ENCODE assay signal across 29 mouse cellular contexts in genomic region chr17:80163991-80164390, GRCm38 (mm10). TPM values are rescaled to one million over a fixed set of nuclear protein-coding genes. Genes with fewer than 3 reads are reported as not detected.
DNase-seq lines count a peak whose midpoint lies in the region; ATAC-seq and TF ChIP-seq lines count a peak whose summit lies in the region.
"Had no signal": no experiment of that assay in that cellular context is flagged by ENCODE, and none has a peak within 500 bp of the region (broad histone marks: within the 10 kb centered on the region; RNA-seq: fewer than 3 reads in every experiment).

No protein-coding gene starts in this region.

- no peaks in the 10 kb centered on the region for H3K36me3 ChIP-seq in heart, embryonic 15.5 days
- no peaks in the 10 kb centered on the region for H3K36me3 ChIP-seq in heart, embryonic 11.5 days (ENCODE audit: control insufficient read depth, insufficient read depth, low read length)
- H3K36me3 ChIP-seq in kidney, adult 2 months (ENCODE audit: control insufficient read depth, insufficient read depth, low read length) = no peaks in the 10 kb centered on the region
- H3K36me3 ChIP-seq in lung, postnatal 0 days (ENCODE audit: insufficient read depth, low read length) = no peaks in the 10 kb centered on the region
- H3K36me3 ChIP-seq: embryonic facial prominence, embryonic 12.5 days; heart, embryonic 13.5 days; limb, embryonic 13.5 days; midbrain, embryonic 13.5 days had no signal

- peak overlapping the region; percentile 21 for H3K27ac ChIP-seq in heart, embryonic 15.5 days
- no peak overlapping the region for H3K27ac ChIP-seq in heart, embryonic 11.5 days (ENCODE audit: low read depth, low read length)
- no peak overlapping the region for H3K27ac ChIP-seq in kidney, adult 2 months (ENCODE audit: insufficient read depth, low read depth, low read length)
- H3K27ac ChIP-seq in lung, postnatal 0 days (ENCODE audit: low read length) = no peak overlapping the region
- H3K27ac ChIP-seq: embryonic facial prominence, embryonic 12.5 days; gastrocnemius, adult 2 months; heart, adult 2 months; heart, embryonic 13.5 days; kidney, postnatal 0 days; limb, embryonic 13.5 days; liver, embryonic 14.5 days; macrophage; midbrain, embryonic 13.5 days had no signal

- TF ChIP-seq CTCF in kidney, adult 2 months (conservative IDR thresholded peaks at IDR 0.05; ENCODE audit: insufficient read depth, insufficient read length, low read depth, low read length) = no peak
- no peak for TF ChIP-seq CTCF in lung, postnatal 0 days (IDR thresholded peaks at IDR 0.05)
- TF ChIP-seq CTCF in lung, adult 2 months (IDR thresholded peaks at IDR 0.05; ENCODE audit: insufficient read depth, low read length) = no peak

- no peak overlapping the region for H3K9ac ChIP-seq in heart, embryonic 15.5 days
- H3K9ac ChIP-seq in heart, embryonic 11.5 days (ENCODE audit: low read depth, low read length) = no peak overlapping the region
- H3K9ac ChIP-seq in lung, postnatal 0 days (replicated peaks; ENCODE audit: low read depth) = no peak overlapping the region
- H3K9ac ChIP-seq: embryonic facial prominence, embryonic 12.5 days; heart, embryonic 13.5 days; limb, embryonic 13.5 days; liver, embryonic 14.5 days; midbrain, embryonic 13.5 days had no signal

- no peak overlapping the region for H3K4me2 ChIP-seq in heart, embryonic 15.5 days
- no peak overlapping the region for H3K4me2 ChIP-seq in heart, embryonic 11.5 days
- no peak overlapping the region for H3K4me2 ChIP-seq in lung, postnatal 0 days (replicated peaks; ENCODE audit: low read depth, low read length)
- H3K4me2 ChIP-seq: embryonic facial prominence, embryonic 12.5 days; heart, embryonic 13.5 days; limb, embryonic 13.5 days; midbrain, embryonic 13.5 days had no signal

- H3K27me3 ChIP-seq in heart, embryonic 15.5 days = no peaks in the 10 kb centered on the region
- no peaks in the 10 kb centered on the region for H3K27me3 ChIP-seq in heart, embryonic 11.5 days (ENCODE audit: control insufficient read depth, insufficient read depth, low read length)
- no peaks in the 10 kb centered on the region for H3K27me3 ChIP-seq in kidney, adult 2 months (replicated peaks; ENCODE audit: control insufficient read depth, insufficient read depth, low read length)
- H3K27me3 ChIP-seq in lung, postnatal 0 days (replicated peaks; ENCODE audit: insufficient read depth, low read length) = no peaks in the 10 kb centered on the region
- H3K27me3 ChIP-seq: embryonic facial prominence, embryonic 12.5 days; heart, embryonic 13.5 days; limb, embryonic 13.5 days; midbrain, embryonic 13.5 days had no signal

- no peak for ATAC-seq in heart, embryonic 15.5 days (replicated peaks; ENCODE audit: insufficient number of reproducible peaks, insufficient read depth, low FRiP score, low read depth)
- no peak for ATAC-seq in heart, embryonic 11.5 days (replicated peaks; ENCODE audit: insufficient number of reproducible peaks, low FRiP score, low TSS enrichment)
- ATAC-seq in lung, postnatal 0 days = no peak
- ATAC-seq: forebrain, embryonic 16.5 days; midbrain, embryonic 13.5 days had no signal

- no peak for TF ChIP-seq POLR2A in kidney, adult 2 months (IDR thresholded peaks at IDR 0.05; ENCODE audit: low read depth, low read length)
- no peak for TF ChIP-seq POLR2A in lung, adult 2 months (IDR thresholded peaks at IDR 0.05; ENCODE audit: borderline replicate concordance, extremely low read depth, low read depth, low read length)

- TF ChIP-seq EP300 in lung, postnatal 0 days (IDR thresholded peaks at IDR 0.05) = no peak

- no peak overlapping the region for H3K4me3 ChIP-seq in heart, embryonic 15.5 days
- no peak overlapping the region for H3K4me3 ChIP-seq in heart, embryonic 11.5 days (ENCODE audit: low read depth, low read length)
- H3K4me3 ChIP-seq in kidney, adult 2 months (ENCODE audit: insufficient read depth, low read depth, low read length) = no peak overlapping the region
- no peak overlapping the region for H3K4me3 ChIP-seq in lung, postnatal 0 days (ENCODE audit: low read depth, low read length)
- no peak overlapping the region for H3K4me3 ChIP-seq in lung, adult 2 months (replicated peaks; ENCODE audit: extremely low read depth, low read depth, low read length)
- H3K4me3 ChIP-seq: embryonic facial prominence, embryonic 12.5 days; gastrocnemius, adult 2 months; heart, adult 2 months; heart, embryonic 13.5 days; limb, embryonic 13.5 days; midbrain, embryonic 13.5 days had no signal

- H3K4me1 ChIP-seq in heart, embryonic 15.5 days (replicated peaks) = peaks cover 43% of the 10 kb centered on the region
- peaks cover 20% of the 10 kb centered on the region; the same call in 1 of the 2 replicates for H3K4me1 ChIP-seq in heart, embryonic 11.5 days (ENCODE audit: control insufficient read depth, insufficient read depth, low read length)
- peaks cover 5% of the 10 kb centered on the region for H3K4me1 ChIP-seq in kidney, adult 2 months (ENCODE audit: control insufficient read depth, insufficient read depth, low read length)
- H3K4me1 ChIP-seq in lung, postnatal 0 days (ENCODE audit: insufficient read depth, low read depth, low read length) = no peaks in the 10 kb centered on the region
- H3K4me1 ChIP-seq in lung, adult 2 months (ENCODE audit: control insufficient read depth, insufficient read depth, low read length) = peaks cover 2% of the 10 kb centered on the region

- DNase-seq in kidney, adult 2 months = peak; percentile 89
- no peak for DNase-seq in kidney, postnatal 4 days
- DNase-seq in lung, postnatal 0 days (ENCODE audit: low spot score) = peak; percentile 34
- DNase-seq in lung, adult 2 months = no peak
- peak; percentile 56 to 83 for DNase-seq in kidney, postnatal 36 days
- DNase-seq in adrenal gland, postnatal 25 days = no peak
- DNase-seq: adrenal gland, adult 2 months; cerebellum, adult 11 months; cerebellum, adult 9-10 months; gastrocnemius, adult 2 months; gastrocnemius, postnatal 36 days; heart, adult 2 months; lung, postnatal 10 days; thymus, adult 2 months; thymus, postnatal 36 days had no signal

- 52% methylated on average over 8 of the region's 8 CpGs for WGBS in heart, embryonic 15.5 days
- WGBS in heart, embryonic 11.5 days (ENCODE audit: insufficient replicate concordance) = 76% methylated on average over 8 of the region's 8 CpGs
- 37% methylated on average over 8 of the region's 8 CpGs for WGBS in kidney, adult 2 months
- WGBS in lung, postnatal 0 days = 63% methylated on average over 8 of the region's 8 CpGs
- 61% methylated on average over 8 of the region's 8 CpGs for WGBS in lung, adult 2 months

- H3K9me3 ChIP-seq in heart, embryonic 15.5 days (replicated peaks) = no peaks in the 10 kb centered on the region
- H3K9me3 ChIP-seq in heart, embryonic 11.5 days (replicated peaks; ENCODE audit: control insufficient read depth, low read length) = no peaks in the 10 kb centered on the region
- no peaks in the 10 kb centered on the region for H3K9me3 ChIP-seq in lung, postnatal 0 days (ENCODE audit: low read length)
- H3K9me3 ChIP-seq: embryonic facial prominence, embryonic 12.5 days; heart, embryonic 13.5 days; limb, embryonic 13.5 days; midbrain, embryonic 13.5 days had no signal

RNA-seq across cellular contexts. Expression of gene Galm, which starts 36.7 kb away (rescaled TPM):
- 13.0 and 13.4 TPM in 2 replicates for polyA plus RNA-seq in heart, embryonic 15.5 days (2015; fragmentation: Nextera tagmentation; extraction: Ambion mirVana)
- polyA plus RNA-seq in heart, embryonic 11.5 days (2014; fragmentation: Nextera tagmentation; extraction: Ambion mirVana) = 7.5 and 9.4 TPM in 2 replicates
- 115 and 124 TPM in 2 replicates for polyA plus RNA-seq in kidney, adult 2 months (2012; rRNA removed)
- polyA plus RNA-seq in lung, postnatal 0 days (2015; fragmentation: Nextera tagmentation; extraction: Ambion mirVana) = 7.5 and 8.6 TPM in 2 replicates
- 3.8 and 7.6 TPM in 2 replicates for polyA plus RNA-seq in lung, adult 2 months (2012; rRNA removed)
- 18.0 and 18.4 TPM in 2 replicates for total RNA-seq in adrenal gland, postnatal 25 days (2021)
- total RNA-seq: MEL had no signal

RNA-seq across cellular contexts. Expression of gene Srsf7, which starts 43.1 kb away (rescaled TPM):
- polyA plus RNA-seq in heart, embryonic 15.5 days (2015; fragmentation: Nextera tagmentation; extraction: Ambion mirVana) = 252 and 294 TPM in 2 replicates
- polyA plus RNA-seq in heart, embryonic 11.5 days (2014; fragmentation: Nextera tagmentation; extraction: Ambion mirVana) = 383 and 398 TPM in 2 replicates
- 26.5 and 34.3 TPM in 2 replicates for polyA plus RNA-seq in kidney, adult 2 months (2012; rRNA removed)
- 162 and 178 TPM in 2 replicates for polyA plus RNA-seq in lung, postnatal 0 days (2015; fragmentation: Nextera tagmentation; extraction: Ambion mirVana)
- polyA plus RNA-seq in lung, adult 2 months (2012; rRNA removed) = 31.5 and 46.7 TPM in 2 replicates
- total RNA-seq in adrenal gland, postnatal 25 days (2021) = 119 and 126 TPM in 2 replicates

RNA-seq across cellular contexts. Expression of gene Ttc39d, which starts 43.3 kb away (rescaled TPM):
- 0.10 TPM in 1 of 2 replicates, not detected in the other for polyA plus RNA-seq in heart, embryonic 15.5 days (2015; fragmentation: Nextera tagmentation; extraction: Ambion mirVana)
- polyA plus RNA-seq in heart, embryonic 11.5 days (2014; fragmentation: Nextera tagmentation; extraction: Ambion mirVana) = 0.24 TPM in 1 of 2 replicates, not detected in the other
- polyA plus RNA-seq in kidney, adult 2 months (2012; rRNA removed) = 0.04 and 0.05 TPM in 2 replicates
- polyA plus RNA-seq in lung, postnatal 0 days (2015; fragmentation: Nextera tagmentation; extraction: Ambion mirVana) = 0.19 and 0.21 TPM in 2 replicates
- 0.06 TPM in 1 of 2 replicates, not detected in the other for polyA plus RNA-seq in lung, adult 2 months (2012; rRNA removed)
- total RNA-seq in adrenal gland, postnatal 25 days (2021) = 0.24 TPM in 1 of 2 replicates, not detected in the other
- total RNA-seq: gastrocnemius, adult 2 months; gastrocnemius, postnatal 36 days; heart, postnatal 25 days; megakaryocyte-erythroid progenitor cell, adult 5-6 weeks; MEL had no signal
- polyA plus RNA-seq: adrenal gland, adult 2 months; forebrain, embryonic 16.5 days; hindbrain, embryonic 11.5 days; kidney, postnatal 0 days; macrophage; thymus, adult 2 months had no signal

Comparison
In these comparisons a context has a peak if more than half of its experiments do, and no peak if none do; other contexts are left out.
1. DNase-seq: peak in kidney, adult 2 months (single experiment), lung, postnatal 0 days (single experiment) and kidney, postnatal 36 days (2 of 2); none in kidney, postnatal 4 days (0 of 2), lung, adult 2 months (single experiment) and adrenal gland, postnatal 25 days (single experiment).